8 mouse cellular contexts compared by ENCODE assay signal in genomic region chr5:52669426-52670191, GRCm38 (mm10). TPM values are rescaled to one million over a fixed set of nuclear protein-coding genes. Genes with fewer than 3 reads are reported as not detected.
DNase-seq lines count a peak whose midpoint lies in the region; ATAC-seq lines count a peak whose summit lies in the region.

Sepsecs (minus strand) TSS chr5:52669708.

- peak within 1 kb of the TSS in 1 of 2 experiments; percentile 41; a peak in 1 of 4 replicates for H3K27ac ChIP-seq in heart, embryonic 14.5 days (replicated peaks in 1 of 2; ENCODE audit: control insufficient read depth in 1 of 2, insufficient read depth in 1 of 2, low read depth in 2 of 2, low read length in 2 of 2)
- H3K27ac ChIP-seq in liver, embryonic 13.5 days: peak within 1 kb of the TSS; percentile 90
- peak within 1 kb of the TSS; percentile 84 for H3K27ac ChIP-seq in stomach, embryonic 16.5 days (ENCODE audit: low read length)

- WGBS in heart, embryonic 14.5 days: 4% methylated on average over 56 of the region's 56 CpGs
- 4% methylated on average over 56 of the region's 56 CpGs for WGBS in liver, embryonic 13.5 days (ENCODE audit: insufficient replicate concordance)
- whole genome bisulfite sequencing in stomach, embryonic 16.5 days: 4% methylated on average over 56 of the region's 56 CpGs

- H3K27me3 ChIP-seq in heart, embryonic 14.5 days (ENCODE audit: control insufficient read depth, insufficient read depth, low read length): no peaks in the 10 kb centered on the region
- H3K27me3 ChIP-seq in liver, embryonic 13.5 days: peaks cover 8% of the 10 kb centered on the region
- no peaks in the 10 kb centered on the region for H3K27me3 ChIP-seq in stomach, embryonic 16.5 days (ENCODE audit: control insufficient read depth, insufficient read depth, low read length)

- peaks cover 13% of the 10 kb centered on the region for H3K36me3 ChIP-seq in heart, embryonic 14.5 days (ENCODE audit: control insufficient read depth, insufficient read depth, low read length)
- peaks cover 9% of the 10 kb centered on the region for H3K36me3 ChIP-seq in liver, embryonic 13.5 days
- no peaks in the 10 kb centered on the region for H3K36me3 ChIP-seq in stomach, embryonic 16.5 days (ENCODE audit: control insufficient read depth, insufficient read depth, low read length)

- peaks cover 0 to 5% of the 10 kb centered on the region in 2 experiments; a peak in 2 of 4 replicates for H3K4me1 ChIP-seq in heart, embryonic 14.5 days (ENCODE audit: control insufficient read depth in 2 of 2, insufficient read depth in 2 of 2, low read length in 2 of 2)
- peaks cover 19% of the 10 kb centered on the region for H3K4me1 ChIP-seq in liver, embryonic 13.5 days (replicated peaks)
- H3K4me1 ChIP-seq in stomach, embryonic 16.5 days (ENCODE audit: control insufficient read depth, insufficient read depth, low read length): 0 out of 2 replicates have a peak, but pooled peaks cover 3% of the 10 kb centered on the region

- DNase-seq in c-Kit-negative CD71-positive TER-119-positive erythroid progenitor cells, embryonic 14.5 days (ENCODE audit: low read depth, low spot score): peak; percentile 76
- DNase-seq in fibroblast of lung, adult 2 months (ENCODE audit: low read depth): peak; percentile 70
- peak; percentile 94 for DNase-seq in kidney, postnatal 14 days
- peak; percentile 87 for DNase-seq in liver, embryonic 13.5 days
- peak; percentile 91 for DNase-seq in neural tube, embryonic 10.5 days (ENCODE audit: extremely low spot score, low spot score)

- ATAC-seq in CD4-positive, CD25-positive, alpha-beta regulatory T cell, adult 4 months: peak; percentile 95
- ATAC-seq in heart, embryonic 14.5 days (ENCODE audit: insufficient number of reproducible peaks, insufficient read depth, low FRiP score, low read depth): peak; percentile 92
- ATAC-seq in liver, embryonic 13.5 days (ENCODE audit: low read depth): peak; percentile 95
- ATAC-seq in stomach, embryonic 16.5 days (ENCODE audit: insufficient read depth, low FRiP score): peak; percentile 95

- H3K9me3 ChIP-seq in heart, embryonic 14.5 days (ENCODE audit: control insufficient read depth, low read length): no peaks in the 10 kb centered on the region
- no peaks in the 10 kb centered on the region for H3K9me3 ChIP-seq in liver, embryonic 13.5 days (replicated peaks)
- no peaks in the 10 kb centered on the region for H3K9me3 ChIP-seq in stomach, embryonic 16.5 days (replicated peaks; ENCODE audit: control insufficient read depth, low read length)

- peak within 1 kb of the TSS; percentile 62 for H3K4me2 ChIP-seq in heart, embryonic 14.5 days (ENCODE audit: low read length)
- H3K4me2 ChIP-seq in liver, embryonic 13.5 days: peak within 1 kb of the TSS; percentile 80
- peak within 1 kb of the TSS; percentile 74 for H3K4me2 ChIP-seq in stomach, embryonic 16.5 days (ENCODE audit: low read depth, low read length)

- H3K4me3 ChIP-seq in heart, embryonic 14.5 days (ENCODE audit: control insufficient read depth in 1 of 2, insufficient read depth in 1 of 2, low read depth in 1 of 2, low read length in 2 of 2): peak within 1 kb of the TSS; percentile 73 to 78
- H3K4me3 ChIP-seq in liver, embryonic 13.5 days (replicated peaks): peak within 1 kb of the TSS; percentile 83
- peak within 1 kb of the TSS; percentile 90 for H3K4me3 ChIP-seq in stomach, embryonic 16.5 days (replicated peaks; ENCODE audit: low read length)

- peak within 1 kb of the TSS; percentile 89 for H3K9ac ChIP-seq in heart, embryonic 14.5 days (ENCODE audit: low read length)
- peak within 1 kb of the TSS; percentile 87 for H3K9ac ChIP-seq in liver, embryonic 13.5 days
- H3K9ac ChIP-seq in stomach, embryonic 16.5 days (ENCODE audit: low read length): peak within 1 kb of the TSS; percentile 89

RNA-seq across cellular contexts. Expression of gene Sepsecs, which starts in this region (rescaled TPM):
- 1 to 10 TPM; 5.4 to 5.6 TPM for polyA plus RNA-seq in CD4-positive, CD25-positive, alpha-beta regulatory T cell, adult 4 months (2017; shearing (Covaris generic))
- 6.7 and 7.0 TPM in 2 replicates for polyA plus RNA-seq in heart, embryonic 14.5 days (2014; fragmentation: Nextera tagmentation; extraction: Ambion mirVana)
- polyA plus RNA-seq in liver, embryonic 13.5 days (2015; fragmentation: Nextera tagmentation; extraction: Ambion mirVana): 7.6 and 9.4 TPM in 2 replicates
- 11.2 and 11.5 TPM in 2 replicates for polyA plus RNA-seq in stomach, embryonic 16.5 days (2015; fragmentation: Nextera tagmentation; extraction: Ambion mirVana)
